Mouse (Mus musculus): ENCODE measurements around the gene Olfr414.

Gene Olfr414

DNA sequence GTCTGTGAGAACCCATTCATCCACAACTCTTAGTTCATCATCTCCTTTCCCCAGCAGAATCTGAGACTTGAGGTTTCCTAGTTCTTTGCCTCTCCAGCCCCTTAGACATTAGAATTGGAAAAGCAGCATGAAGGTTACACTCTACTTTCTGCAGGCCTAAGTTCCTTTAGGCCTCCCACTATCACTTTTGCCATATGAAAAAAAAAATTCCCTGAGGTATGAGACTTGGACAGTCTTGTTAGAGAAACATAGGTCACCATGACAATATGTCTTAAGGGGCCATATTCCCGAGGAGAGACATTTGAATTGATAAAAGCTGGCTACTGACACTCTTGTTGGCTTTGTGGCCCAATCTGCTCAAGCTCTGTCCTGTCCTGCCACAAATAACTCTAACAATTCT lies at the start of gene Olfr414:
TSS of gene Olfr414 (plus strand) at position 301 of the 400 bp plus-strand sequence.
- DNase-seq: no peak

DNA sequence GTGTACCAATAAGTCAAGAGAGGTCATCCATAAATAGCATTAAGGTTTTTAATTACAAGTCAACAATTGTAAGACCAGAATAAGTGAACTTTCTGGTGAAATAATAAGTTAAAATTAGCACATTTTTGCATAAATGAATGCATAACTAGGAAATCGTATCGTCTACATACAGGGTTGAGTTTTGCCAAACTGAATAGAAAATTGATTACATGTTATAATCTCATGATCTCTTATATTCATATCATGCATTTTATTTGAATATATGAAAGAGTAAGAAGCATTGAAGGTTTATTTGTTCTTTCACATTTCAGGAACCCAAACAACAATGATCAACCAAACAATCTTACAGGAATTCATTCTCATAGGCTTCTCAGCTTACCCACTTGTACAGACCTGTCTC lies 33.1 kb upstream of the Olfr414 start, which contains the start of gene Olfr248:
TSS of gene Olfr248 (plus strand) at position 301 of the 400 bp plus-strand sequence.
- no peak for DNase-seq

DNA sequence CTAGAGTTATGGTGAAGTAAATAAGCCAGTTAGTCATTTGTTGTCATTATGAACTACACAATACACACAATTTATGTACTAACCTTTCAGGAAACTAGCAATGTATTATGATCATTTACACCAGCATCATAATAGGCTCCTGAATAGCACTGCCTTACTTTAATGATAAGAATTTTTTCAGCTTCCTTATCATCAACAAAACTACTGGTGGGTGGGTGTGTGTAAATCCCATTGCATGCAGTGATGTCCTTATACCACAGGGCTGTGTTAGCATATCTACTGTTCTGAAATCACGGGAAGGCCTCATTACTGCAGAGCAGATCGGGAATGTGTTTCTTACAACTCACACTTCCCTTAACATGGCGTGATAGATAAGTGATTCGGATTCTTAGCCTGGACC lies 905 bp upstream of the Olfr414 start:
- no peak for DNase-seq

DNA sequence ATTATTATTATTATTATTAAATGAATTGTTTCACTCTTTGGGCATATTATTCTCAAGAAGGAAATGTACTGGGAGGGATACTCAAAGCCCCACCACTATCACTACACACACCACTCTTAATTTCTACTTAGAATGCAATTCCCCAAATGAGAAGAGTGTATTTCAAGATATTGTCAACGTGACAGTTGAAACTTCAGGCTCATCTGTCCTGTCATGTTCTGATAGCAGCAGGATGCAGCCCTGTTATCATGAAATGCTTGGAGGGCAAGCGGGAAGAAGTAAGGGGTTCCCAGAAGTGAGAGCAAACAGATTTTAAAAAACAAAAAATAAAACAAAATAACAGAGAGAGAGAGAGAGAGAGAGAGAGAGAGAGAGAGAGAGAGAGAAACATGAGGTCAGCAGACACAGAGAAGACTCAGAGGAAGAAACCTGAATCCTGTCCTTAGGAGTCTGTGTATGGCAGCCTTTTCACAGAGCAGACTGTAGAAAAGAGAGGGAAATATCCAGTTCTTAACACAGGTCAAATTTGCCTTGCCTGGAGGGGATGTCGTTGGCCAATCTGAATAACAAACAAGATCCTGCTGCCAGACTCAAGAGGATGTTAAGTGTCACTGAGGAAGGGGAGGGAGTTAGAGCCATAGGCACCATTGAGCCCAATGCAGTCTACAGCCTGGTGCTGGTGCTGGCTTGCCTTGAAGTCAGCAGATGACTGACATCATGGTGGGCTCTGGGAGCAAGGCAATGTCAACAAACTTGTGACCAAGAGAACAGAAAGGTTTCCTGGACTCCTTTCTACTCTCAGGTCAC lies 2.5 kb downstream of the Olfr414 start:
- no peak for DNase-seq

DNA sequence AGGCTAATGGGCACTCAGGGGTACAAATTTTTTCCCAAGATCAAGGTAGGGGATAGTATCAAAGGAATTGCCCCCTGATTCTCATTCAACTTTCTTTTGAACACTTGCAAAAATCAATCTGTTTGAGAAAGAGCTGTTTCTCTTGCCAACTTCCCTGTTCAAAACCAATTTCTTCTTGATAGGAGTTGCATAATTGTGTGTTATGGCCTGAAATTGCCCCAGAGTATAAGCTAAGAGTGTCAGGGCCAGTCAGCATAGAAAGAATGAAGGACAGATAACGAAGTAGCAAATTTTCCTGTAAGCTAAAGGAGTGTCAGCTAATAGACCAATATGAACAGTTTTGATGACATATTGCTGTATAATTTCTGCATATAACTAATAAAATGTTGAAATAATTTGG lies 3.5 kb downstream of the Olfr414 start:
- no peak for DNase-seq

DNA sequence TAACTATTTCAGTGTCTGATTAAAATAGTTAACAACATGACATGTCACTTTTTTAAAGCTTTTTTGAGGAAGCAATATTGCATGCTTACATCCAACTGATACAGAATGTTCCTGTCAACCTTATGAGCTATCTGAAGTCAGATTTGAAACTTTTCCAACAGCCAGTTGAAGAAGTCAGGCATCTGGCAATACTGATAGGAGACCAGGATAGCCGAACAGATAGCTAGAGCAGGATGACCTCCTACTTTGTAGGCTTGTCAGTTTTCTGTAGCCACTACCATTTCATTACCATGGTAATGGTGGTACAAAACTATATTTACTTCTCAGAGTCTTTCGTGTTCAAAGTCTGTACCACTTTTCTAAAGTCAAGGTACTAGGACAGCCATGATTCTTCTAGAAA lies 4.5 kb downstream of the Olfr414 start:
- DNase-seq: no peak

DNA sequence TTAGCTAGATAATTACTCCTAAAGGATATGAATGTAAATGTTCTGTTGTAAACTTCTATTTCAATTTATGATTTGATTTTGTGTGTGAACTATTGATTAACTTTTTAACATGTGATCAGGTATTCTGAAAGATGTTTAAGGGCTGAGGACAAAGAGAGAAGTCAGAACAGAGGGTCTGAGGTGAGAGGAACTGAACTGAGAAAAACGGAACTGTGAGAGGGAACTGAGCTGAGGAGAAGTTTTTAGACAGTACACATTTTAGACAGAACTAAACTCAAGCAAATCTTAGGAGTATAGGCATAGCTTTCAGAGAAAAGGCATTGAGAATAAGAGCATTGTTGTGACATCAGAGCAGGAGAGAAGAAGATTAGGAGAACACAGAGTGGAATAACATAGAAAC lies 10.3 kb downstream of the Olfr414 start:
- DNase-seq: no peak

DNA sequence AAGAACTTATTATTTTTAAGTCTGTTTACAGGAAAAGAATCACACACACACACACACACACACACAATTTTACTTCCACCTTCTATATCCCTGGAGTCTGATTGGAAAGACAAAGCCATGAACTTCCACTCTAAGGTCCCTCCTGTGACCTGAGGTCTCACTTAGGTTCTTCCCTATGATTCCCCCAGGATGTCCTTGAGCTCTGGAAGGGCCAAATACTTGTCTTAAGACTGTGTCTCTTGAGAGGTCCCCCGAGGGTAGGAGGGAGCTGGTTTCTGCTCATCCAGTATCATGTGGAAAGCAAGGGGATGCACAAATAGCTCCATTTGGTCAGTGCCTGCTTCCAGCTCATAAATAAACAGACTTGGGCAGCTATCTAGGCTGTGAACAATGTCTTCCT lies 17.9 kb downstream of the Olfr414 start, which contains the start of gene Olfr220:
TSS of gene Olfr220 (plus strand) at position 301 of the 400 bp plus-strand sequence.
- no peak for DNase-seq

DNA sequence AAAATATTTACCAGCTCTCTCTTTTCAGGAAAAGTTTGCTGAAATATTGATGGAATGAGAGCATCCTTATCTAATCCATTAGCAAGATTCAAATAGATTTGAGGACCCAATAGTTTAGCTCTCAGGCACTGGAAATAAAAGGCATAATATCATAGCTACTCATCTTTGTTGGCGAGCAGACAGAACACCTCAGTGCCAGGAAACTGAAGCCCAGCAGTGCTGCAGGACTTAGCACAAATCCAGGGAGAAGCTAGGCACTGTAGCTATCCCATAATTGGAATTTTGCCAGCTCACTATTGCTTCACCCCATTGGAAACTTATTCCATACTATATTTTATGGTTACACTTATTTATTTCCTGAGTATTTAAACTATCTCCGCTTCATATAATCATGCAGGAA lies 31.2 kb downstream of the Olfr414 start:
- no peak for DNase-seq

DNA sequence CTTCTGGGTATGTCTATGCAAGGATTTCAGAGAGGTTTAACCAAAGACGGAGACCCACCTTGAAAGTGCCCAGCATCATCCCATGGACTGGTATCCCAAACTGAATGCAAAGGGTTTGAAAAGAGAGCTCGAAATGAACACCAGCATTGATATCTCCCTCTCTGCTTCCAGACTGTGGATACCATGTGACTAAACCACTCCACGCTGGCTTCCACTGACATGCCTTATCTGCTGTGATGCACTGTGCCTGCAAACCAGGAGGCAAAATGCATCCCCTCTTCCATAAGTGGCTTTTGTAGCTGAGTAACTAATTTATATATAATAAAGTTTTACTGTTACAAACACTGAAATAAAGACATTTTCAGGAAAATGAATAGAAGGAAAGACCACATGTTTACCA lies 41.5 kb downstream of the Olfr414 start:
- DNase-seq: no peak

DNA sequence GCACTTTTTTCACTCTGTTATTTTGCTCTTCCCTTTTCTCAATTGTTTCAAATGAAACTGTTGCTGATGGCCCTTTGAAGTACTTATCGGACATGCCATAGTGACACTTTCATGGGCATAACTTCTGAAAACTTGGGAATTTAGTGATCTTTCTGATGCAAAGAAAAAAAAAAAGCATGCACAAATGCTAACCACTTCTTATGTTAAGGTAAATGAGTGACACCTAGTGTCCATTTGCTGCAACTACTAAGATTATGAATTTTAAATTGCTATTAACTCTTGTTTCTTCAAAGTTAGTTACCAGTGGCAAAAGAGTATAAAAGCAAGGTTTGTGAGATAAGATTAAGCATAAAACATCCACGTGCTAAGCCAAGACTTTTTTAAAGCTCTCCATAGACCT lies 42.4 kb downstream of the Olfr414 start:
- DNase-seq: peak in 1 of 2 experiments; percentile 4

DNA sequence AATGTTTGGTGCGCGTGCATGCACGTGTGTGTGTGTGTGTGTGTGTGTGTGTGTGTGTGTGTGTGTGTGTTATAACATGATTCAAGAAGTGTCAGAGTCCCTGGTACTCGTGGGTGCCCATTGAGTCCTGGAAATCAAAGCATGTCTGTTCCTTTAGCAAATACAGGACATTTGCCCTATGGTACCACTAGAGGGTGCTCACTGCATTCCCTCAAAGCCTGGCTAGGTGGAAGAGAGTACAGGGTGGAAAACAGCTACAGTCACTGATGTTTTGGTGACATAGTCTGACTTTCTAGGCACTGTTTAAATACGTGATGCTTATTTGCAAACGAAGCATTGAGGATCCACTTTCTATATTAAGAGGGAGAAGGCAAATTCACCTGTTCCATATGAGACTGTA lies 45.9 kb downstream of the Olfr414 start:
- peak; percentile 9 to 30 for DNase-seq

DNA sequence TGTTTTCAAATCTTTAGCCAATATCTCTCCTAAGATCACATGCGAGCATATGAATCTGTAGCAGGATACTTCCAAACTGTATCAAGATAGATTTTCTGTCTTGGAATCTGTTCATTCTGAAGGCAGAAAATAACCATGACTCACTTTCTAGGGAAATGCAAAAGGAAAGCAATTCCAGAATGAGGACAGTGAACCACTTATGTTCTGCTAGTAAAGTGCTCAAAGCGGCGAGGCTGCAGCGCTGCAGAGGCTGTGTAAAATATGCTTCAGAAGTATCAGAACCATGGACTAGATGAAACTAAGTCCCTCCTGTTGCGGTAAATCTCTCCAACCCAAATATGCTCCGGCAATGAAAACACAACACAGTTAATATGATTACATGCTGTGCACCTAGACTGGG lies 58.7 kb downstream of the Olfr414 start:
- DNase-seq: no peak

All from kidney, postnatal 36 days (tissue).